Mouse (Mus musculus) kidney, postnatal 4 days (tissue): Measurements from ENCODE around the gene Mapk10.

Experiments used
- DNase-seq, 2 experiments: peaks; one replicate each; pipeline ENCODE4 v3.0.0; 2021; ENCODE audit warnings: mixed read lengths in 2 of 2

Mapk10 gene

GRCm38 (mm10) chr5:103211101-103211848 lies at the start of gene Mapk10:
TSS of gene Mapk10 (minus strand) at chr5:103211334.
- peak; percentile 50 to 58 for DNase-seq

DNA sequence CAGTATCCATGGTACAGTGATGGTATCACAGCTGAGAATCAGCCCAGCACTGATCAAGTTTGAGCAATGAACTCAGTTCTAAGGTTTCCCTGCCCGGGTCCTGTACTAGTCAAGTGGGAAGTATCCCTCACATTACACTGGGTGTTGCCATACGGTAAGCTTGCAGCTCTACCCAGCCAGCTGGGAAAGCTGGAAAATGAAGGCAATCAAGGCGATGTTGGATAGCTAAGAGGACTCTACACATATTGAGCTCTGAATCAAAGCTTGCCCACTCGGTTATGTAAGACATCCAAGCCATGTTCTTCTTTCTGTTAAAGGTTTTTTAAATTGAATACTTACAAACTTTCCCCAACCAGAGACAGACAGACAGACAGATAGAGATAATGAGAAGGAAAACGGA lies 45.0 kb upstream of the Mapk10 start:
- no peak for DNase-seq

- DNase-seq: no peak
Observed at GRCm38 (mm10) chr5:103242430-103242829, 31.3 kb upstream of the Mapk10 start.

GRCm38 (mm10) chr5:103231822-103232221 lies 20.7 kb upstream of the Mapk10 start:
- no peak for DNase-seq

GRCm38 (mm10) chr5:103230334-103230733 lies 19.2 kb upstream of the Mapk10 start:
- no peak for DNase-seq

DNA sequence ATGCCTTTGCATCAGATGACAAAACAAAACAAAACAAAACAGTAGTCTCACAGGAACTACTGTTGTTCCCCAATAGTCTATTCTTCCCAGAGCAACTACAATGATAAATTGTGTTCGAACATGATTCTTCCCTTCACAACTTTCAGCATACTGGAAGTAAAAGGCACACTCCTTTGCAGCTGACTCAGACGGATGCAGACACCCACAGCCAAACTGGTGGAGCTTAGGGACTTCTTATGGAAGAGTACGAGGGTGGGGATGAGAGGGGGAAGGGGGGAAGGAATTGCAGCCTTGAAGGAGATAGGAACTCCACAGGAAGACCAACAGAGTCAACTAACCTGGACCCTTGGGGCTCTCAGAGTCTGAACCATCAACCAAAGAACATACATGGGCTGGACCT lies 18.2 kb upstream of the Mapk10 start:
- no peak for DNase-seq

DNA sequence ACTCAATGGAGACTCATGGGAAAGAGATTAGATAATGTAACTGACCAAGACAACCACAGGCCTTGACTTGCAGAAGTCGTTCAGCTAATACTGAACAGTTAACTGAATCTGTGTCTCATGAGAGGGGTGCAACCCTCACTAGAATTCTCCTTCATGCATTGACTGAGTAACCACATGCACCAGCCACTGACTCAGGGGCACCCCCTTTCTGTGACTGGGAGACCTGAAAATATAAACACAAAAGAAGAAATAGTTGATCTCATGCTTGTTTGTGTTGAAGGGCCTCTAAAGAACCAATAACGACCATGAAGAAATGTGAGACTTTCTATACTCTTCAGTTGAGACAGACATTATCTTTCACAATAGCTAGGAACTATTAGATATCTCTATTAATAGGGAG lies 10.9 kb upstream of the Mapk10 start:
- DNase-seq: no peak

DNA sequence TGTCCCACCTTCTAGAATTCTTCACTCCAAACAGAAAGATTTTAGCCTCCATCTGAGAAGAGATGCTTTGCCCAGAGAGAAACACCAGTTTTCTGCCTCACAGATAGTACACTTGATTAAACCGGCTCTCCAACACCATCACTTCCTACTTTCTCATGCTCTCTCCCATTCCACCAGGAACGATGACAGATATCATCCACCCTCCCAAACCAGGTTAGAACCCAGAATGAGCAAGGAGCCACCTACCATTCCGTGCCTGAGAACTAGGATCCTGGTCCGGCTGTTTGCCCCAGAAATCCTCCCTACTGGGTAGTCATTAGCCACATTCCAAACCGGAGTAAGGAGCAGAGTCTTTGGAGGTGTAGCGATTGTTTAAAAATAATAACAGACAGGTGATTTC lies 490 bp downstream of the Mapk10 start:
- no peak for DNase-seq

GRCm38 (mm10) chr5:103210018-103210417 lies 1.1 kb downstream of the Mapk10 start:
- DNase-seq: no peak

DNA sequence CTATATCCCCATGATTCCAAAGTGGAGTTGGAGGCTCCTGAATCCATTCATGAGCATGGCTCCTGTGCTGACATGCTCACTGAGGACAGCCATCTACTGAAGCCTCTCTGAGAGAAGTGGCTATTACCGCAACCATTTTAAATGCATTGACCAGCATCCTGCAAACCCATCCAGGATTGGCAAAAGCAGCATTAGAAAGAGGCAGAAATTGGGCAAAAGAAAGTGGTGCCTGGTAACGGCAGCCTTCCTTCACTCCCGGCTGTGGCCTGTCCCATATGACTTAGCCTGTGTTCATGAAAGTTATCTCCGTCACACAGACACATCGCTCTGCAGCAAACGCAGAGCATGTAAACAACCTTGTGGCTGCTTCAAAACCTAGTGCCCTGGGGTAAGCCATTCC lies 1.6 kb downstream of the Mapk10 start:
- DNase-seq: no peak

DNA sequence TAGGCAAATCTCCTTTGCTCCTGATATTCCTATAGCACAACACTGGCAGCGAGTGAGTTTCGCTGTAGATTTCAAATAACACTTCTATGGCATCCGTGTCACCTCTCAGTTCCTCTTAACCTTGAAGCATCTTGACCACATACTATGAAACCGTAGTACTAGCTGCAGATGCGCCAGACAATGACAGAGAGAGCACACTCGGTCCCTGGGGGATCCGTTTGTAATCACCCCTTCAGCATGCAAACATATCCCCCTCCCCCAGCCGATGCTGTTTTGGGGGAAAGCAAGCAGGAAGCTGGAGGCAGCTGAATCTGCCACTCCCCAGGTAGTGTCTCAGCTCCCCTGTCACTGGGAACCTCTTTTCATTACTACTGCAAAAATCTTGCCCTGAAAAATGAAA lies 2.3 kb downstream of the Mapk10 start:
- no peak for DNase-seq

GRCm38 (mm10) chr5:103208021-103208511 lies 3.1 kb downstream of the Mapk10 start:
- DNase-seq: no peak

DNA sequence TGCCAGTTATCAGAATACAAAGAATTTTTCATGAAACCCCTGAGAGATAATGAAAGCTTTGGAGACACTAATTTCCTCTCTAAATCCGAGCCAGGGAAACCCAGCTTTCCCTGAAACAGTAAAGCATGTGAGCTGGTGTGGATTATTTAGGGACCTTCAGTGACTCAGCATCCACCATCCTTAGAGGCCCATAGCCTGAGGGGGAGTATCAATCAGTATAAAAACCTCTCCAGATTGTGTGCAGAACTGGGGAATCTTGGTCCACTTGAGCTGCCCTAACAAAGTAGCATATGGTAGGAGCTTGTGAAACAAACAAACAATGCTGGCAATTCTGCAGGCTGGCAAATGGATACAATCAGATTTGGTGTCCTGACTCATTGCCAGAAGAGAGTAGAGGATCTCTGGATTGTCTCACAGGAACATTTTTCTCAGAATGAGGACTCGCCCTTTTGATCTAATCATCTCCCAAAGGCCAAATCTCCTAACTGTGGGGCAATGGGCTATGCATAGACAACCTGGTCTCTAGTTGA lies 13.3 kb downstream of the Mapk10 start:
- DNase-seq: no peak

- no peak for DNase-seq
Observed at GRCm38 (mm10) chr5:103194549-103194948, 16.6 kb downstream of the Mapk10 start.

- no peak for DNase-seq
Observed at GRCm38 (mm10) chr5:103193700-103194099, 17.4 kb downstream of the Mapk10 start.

DNA sequence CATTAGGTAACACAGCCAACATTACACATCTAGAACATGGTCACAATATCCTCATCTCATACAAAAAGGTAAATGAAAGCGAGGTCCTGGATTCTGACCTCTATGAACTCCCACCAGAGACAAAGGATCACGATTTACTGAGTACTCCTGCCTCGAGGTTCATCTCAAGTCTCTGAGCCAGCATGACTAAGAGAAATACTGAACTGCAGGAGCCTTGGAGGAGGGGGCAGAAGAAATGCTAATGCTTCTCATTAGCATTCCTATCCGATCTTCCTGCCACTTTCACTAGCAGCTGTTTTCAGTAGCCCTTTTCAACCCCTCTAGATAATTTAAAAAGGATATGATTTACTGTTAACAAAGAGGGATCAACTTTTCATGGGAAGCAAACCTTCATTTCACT lies 19.6 kb downstream of the Mapk10 start:
- no peak for DNase-seq

DNA sequence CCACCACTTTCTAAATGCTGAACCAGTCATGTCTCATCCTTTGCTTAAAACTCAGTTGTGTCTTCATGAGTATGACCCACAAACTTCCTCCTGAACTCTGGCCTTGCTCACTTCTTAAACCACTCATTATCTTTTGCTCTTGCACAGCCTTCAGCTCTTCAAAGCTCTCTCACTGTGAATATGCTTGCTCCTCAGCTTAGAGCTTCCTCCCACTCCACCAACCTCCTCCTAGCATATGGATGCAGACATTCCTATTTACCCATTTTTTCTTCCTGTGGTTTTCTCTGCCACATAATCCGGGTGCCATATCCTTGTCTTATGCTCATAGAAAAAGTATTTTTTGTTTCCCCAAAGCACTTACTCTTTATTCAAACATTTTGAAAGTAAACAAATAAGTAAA lies 26.9 kb downstream of the Mapk10 start:
- DNase-seq: no peak

DNA sequence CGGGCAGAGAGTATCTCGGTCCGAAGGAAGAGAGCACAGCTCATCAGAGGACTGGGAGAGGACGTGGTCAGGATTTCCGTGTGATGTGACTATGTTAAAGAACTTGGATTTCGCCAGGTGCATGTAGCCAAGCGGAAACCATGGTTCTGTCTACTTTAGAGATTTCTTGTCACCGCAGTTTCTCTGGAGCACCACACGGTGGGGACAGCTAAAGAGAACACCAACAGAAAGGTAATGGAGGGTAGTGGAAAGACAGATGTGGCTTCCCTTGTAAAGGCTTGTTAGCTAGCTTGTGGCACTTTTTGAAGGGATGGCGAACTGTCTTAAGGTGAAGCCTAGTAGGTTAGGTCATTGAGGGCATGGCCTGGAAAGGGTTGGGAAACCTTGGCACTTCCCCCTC lies 29.5 kb downstream of the Mapk10 start:
- DNase-seq: no peak

- no peak for DNase-seq
Observed at GRCm38 (mm10) chr5:103177010-103177409, 34.1 kb downstream of the Mapk10 start.

DNA sequence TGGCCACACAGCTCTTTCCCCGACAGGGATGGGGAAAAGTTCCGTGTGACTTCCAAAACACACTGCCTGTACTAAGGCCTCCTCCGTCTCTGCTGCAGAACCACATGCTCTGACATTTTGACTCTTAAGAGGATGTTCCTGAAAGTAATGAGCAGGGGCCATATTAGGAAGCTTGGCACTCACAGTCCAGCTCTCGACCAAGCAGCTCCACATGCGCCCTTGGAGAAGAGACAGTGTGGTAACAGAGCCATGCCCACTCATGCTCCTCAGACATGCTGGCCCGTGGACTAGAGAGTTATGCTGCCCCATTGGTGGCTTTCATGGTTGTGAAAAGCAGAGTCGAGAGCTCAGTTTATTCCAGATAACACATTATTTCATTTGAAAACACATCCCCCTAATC lies 35.1 kb downstream of the Mapk10 start:
- DNase-seq: no peak

- DNase-seq: no peak
Observed at GRCm38 (mm10) chr5:103174607-103175006, 36.5 kb downstream of the Mapk10 start.

- DNase-seq: no peak
Observed at GRCm38 (mm10) chr5:103171207-103171606, 39.9 kb downstream of the Mapk10 start.

DNA sequence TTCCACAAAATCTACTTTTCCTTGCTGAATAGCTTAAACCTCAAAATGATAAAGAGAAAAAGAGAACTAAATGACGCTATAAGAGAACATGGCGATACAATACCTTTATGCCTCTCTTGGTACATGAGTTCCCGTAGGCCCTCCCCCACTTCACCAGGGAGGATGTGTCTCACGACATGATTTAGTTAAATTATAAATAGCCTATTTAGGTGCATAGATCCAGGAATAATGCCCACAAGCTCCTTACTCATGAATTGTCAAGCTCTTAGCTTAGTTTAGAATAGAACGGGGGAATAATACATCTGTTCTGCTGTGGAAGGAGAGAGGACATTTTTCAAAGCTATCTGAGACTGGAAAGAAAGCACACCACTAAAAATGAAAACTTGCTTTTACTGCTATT lies 43.8 kb downstream of the Mapk10 start:
- DNase-seq: no peak

- DNase-seq: no peak
Observed at GRCm38 (mm10) chr5:103166755-103167154, 44.4 kb downstream of the Mapk10 start.

DNA sequence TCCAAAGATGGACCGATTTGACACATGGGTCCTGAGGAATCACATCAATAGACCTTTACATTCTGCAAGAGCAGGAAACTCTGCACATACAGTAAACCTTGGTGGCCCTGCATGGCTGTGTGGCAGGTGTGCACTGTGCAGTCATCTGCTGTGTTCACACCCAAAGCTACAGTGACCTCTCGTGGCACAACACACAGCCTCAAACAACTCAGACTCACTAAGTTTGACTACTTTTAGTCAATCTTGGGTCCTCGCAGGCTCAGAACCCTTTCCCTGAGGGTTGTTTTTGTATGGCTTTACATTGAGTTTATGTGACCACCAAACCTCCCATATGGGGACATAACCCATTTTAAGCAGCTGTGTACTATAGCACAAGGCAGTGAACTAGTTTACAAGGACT lies 47.1 kb downstream of the Mapk10 start:
- no peak for DNase-seq
